Mouse (Mus musculus) lung, postnatal 0 days (tissue): ENCODE data around the gene Slc19a3.

Experiments
- CTCF ChIP-seq: IDR thresholded peaks from 2 replicates; pipeline ENCODE4 v1.5.1; 2016; ENCODE audit warnings: antibody characterized with exemption, mild to moderate bottlenecking
- EP300 ChIP-seq: IDR thresholded peaks from 2 replicates; pipeline ENCODE4 v1.6.1; 2016; ENCODE audit warnings: antibody characterized with exemption, mild to moderate bottlenecking, control low read depth

DNA sequence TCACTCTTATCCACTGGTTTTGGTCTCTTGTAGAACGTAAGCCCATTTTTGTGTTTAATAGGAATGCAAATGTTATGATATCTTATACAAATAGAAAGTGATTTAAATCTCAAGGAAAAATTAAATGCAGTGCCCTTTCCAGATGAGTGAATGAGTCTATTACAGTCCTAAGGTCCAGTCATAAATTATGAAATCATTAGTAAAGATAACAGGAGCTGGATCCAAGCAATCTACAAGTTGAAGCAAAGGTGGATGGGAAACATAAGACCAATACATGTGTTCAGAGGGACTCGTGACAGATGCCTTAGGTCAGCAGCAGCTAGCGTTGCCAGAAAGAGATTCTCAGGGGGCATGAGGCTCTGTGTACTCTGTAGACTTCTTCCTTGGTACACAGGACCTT is 46.7 kb downstream of the Slc19a3 start:
- TF ChIP-seq EP300 (no peak), CTCF (no peak)
